Mouse (Mus musculus) inflammation-experienced regulatory T-cells, adult 6 months (primary cell): ENCODE data around the gene Lcn11. TPM values are rescaled to one million over a fixed set of nuclear protein-coding genes. Genes with fewer than 3 reads are reported as not detected.
"Not testable (repeated sequence)": the region's sequence is repeated elsewhere in the genome, so short reads cannot be mapped to it uniquely, and the experiment has no call there.

Experiments
- ATAC-seq: one replicate; pipeline ENCODE4 v1.8.0; 2017
- polyA plus RNA-seq, 3 experiments: library from polyadenylated mRNA; unstranded; fragments of 100-300 nt; shearing (Covaris generic); gene quantifications; one replicate each; pipeline ENCODE4 v1.2.1; 2017

The Lcn11 gene
- not detected for polyA plus RNA-seq

DNA sequence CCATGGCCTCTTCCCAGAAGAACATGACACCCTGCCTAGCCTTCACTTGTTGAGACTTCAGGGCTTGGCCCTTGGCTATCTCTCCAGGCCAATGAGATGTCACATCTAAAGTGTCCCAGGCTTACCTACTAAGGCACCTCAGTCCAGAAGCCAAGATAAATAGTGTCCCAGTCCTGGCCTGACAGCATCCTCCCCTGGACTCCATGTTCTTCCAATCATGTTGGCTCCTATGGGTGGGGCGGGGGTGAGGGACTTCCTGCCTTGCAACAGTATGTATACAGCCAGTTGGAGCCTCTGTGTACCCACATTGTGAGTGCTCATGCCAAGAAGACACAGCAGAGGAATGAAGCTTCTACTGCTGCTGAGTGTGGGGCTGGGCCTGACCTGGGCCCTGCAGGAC, at the start of gene Lcn11:
Gene Lcn11 (plus strand): TSS at position 301 of the 400 bp plus-strand sequence.
- ATAC-seq = no peak

DNA sequence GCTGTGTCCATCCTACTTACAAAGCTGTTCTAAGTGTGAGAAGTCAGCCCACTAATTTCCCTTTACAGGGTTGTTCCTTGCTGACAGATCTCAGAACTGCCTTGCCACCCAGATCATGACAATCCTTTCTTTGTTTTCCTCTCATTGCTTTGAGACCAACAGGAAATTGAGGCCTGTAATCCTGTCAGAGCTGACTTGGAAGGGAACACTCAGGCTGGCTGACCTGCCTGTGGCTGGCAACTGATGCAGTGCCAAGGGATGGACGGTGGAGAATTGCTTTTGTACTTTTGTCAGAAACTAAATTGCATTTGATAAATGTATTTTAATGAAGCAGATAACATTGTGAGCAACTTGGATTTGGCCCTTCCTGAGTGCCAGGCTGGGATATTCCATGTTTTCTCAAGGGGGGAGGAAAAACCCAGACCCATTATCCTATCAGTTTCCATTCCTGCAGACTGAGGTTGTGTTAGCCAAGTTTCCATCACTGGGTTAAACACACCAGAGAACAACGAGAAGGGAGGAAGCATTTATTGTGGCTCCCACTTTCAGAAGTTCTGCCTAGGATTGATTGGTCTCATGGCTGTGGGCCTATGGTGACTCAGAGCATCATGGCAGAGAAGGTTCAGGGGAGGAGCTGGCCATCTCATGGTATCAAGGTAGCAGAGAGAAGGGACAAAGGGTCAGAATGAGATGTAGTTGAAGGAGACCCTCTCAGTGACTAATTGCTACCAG, 43.5 kb upstream of the Lcn11 start:
- no peak for ATAC-seq

DNA sequence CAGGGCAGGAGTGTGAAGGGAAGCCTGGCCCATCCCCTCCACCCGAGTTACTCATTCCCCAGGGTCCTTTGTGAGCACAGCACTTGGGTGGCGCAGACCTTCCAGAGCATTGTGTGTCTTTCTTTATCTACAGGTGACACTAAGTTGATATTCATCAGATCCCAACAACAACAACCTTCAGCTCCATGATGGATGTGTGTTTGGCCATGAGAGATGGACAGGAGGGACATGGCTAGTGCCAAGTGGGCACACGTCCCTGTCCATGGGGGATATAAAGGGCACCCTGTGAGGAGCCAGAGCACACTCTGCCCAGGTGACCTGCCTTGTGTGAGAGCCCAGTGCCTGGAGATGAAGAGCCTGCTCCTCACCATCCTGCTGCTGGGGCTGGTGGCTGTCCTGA, 40.1 kb upstream of the Lcn11 start, which contains the start of gene Obp2b:
Gene Obp2b (plus strand): TSS at position 301 of the 400 bp plus-strand sequence.
- not testable (repeated sequence) for ATAC-seq

DNA sequence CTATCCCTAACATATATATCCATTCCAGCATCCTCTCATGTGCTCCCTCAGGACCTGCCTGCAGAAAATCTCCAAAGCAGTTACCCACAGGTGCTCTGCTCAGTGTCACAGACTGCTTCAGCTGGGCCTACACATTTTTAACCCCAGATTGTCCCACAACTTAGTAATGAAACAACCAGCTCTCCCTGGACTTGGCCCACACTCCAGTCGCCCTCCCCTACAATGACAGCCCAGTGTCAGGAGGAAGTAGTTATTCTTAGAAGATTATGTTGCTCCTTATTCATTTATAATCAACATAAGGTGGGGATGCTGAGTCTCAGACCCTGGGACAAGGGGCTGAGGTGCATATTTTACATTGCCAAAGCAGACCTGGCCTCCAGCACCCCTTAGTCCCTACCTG, 35.1 kb upstream of the Lcn11 start:
- ATAC-seq = no peak

DNA sequence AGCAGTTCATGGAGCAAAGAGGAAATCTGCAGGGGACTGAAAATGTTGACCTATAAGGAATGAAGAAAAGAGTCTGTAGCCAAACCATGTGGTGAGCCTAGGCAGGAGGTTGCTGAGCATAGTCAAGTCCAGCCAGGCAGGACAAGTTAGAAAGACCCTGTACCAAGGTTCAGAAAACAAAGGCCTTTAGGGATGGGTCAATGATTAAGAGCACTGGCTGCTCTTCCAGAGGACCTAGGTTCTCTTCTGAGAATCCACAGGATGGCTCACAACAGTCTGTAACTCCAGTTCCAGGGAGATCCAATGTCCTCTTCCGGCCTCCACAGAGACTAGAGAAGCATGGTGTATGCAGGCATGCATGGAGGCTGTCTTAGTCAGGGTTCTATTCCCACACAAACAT, 22.6 kb upstream of the Lcn11 start:
- ATAC-seq = no peak

DNA sequence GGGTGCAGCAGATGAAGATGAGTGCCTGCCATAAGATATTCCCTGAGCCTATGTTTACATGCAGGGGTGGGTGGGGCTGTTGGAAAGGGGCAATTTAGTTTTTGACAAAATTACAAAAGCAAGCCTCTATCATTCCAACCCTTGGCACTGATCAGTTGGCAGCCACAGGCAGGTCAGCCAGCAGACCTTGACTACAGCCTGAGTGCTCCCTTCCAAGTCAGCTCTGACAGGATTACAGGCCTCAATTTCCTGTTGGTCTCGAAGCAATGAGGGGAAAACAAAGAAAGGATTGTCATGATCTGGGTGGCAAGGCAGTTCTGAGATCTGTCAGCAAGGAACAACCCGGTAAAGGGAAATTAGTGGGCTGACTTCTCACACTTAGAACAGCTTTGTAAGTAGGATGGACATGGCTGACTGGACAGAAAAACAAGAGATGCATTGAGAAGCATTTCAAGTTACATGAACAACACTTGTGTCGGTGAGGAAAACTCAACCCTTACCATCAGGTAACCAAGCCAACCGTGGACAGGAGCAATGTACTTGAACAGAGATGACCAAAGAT, 18.7 kb upstream of the Lcn11 start:
- no peak for ATAC-seq

DNA sequence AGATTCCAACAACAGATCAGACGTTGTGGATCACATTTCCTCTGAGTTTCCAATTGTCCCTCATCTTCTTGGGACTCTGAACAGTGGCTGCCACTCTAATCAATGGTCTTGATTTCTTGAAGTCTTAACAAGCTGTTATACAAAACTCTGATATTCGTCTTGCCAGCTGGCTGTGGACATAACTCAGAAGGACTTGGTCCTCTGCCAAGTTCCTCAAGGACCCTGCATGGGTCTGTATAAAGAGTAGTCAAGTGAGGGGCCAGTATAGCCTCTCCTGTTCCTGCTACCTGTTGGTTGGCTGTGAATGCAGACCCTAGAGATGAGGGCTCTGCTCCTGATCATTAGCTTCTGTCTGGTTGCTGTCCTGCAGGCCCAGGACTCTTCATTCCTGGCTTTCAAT, 11.5 kb upstream of the Lcn11 start, which contains the start of gene Lcn3:
Gene Lcn3 (plus strand): TSS at position 301 of the 400 bp plus-strand sequence.
- ATAC-seq = no peak

DNA sequence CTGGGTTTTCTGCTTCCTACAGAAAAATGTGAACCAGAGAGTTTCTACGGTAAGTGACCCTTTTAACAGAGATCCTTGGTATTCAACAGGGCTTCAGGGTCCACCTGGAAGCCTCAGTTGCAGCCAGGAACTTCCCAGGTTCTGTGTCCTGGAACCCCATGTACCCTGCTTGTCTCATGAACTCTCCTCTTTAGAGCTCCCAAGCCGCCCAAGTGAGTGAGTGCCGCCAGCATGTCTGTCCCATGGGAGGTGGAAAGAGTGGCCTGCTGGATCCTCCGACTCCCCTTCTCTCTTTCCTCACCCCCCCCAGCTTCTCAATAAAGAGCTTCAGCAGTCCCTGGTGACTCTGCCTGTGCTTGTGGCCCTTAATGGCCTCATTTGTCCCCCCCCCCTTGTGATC, 9.1 kb upstream of the Lcn11 start:
- no peak for ATAC-seq

DNA sequence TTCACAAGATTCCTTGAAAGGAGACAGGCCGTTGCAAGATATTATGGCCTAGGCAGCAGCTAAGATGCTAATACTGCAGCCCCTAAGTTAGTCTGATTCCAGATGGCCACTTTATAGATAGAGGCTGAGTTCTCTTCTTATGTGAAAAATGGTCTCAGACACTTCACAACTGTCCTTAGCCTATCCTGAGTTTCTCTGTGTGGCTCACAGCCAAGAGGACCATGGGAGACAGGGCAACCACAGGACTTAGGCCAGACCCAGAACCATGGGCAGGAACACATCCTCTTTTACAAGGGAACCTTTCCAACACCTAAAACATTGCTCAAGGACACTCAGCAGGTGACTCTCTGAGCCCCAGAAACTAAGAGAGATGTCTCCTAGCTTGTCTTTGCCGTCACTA, 3.3 kb upstream of the Lcn11 start:
- no peak for ATAC-seq

DNA sequence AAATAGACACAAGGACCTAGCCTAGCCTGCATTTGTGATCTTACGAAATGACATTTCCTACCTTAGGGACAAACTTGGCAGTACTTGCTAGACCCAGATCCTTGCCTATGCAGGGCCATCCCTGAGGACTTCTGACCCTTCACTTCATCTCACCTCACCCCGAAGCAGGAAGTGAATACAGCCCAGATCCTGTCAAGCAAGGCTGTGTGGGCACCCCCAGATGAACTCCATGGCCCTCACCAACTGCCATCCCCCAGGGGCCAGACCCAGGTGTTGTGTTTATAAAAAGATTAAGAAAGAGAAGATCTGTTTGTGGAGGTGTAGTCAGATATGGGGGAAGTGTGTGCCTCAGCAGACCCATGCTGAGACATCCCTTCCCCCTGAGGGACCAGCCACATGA, 2.2 kb upstream of the Lcn11 start:
- ATAC-seq = no peak

DNA sequence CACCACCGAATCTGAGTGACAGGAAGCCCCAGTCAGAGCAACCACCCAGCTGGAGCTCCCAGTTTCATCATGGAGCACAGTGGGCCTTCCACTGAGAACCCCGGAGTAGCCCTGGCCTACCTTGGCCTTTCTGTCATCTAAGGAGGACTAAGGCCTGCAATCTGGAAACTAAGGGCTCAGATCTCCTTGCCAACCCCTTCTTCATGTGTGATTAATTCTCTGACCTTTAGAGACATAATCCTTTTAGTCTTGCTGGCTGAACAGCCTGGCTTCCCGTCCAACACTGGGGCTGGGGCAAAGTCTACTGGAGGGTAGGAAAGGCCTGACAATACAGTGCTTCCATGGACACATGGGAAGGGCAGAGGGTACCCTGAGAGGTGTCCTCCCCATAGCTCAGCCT, 826 bp upstream of the Lcn11 start:
- ATAC-seq = no peak

DNA sequence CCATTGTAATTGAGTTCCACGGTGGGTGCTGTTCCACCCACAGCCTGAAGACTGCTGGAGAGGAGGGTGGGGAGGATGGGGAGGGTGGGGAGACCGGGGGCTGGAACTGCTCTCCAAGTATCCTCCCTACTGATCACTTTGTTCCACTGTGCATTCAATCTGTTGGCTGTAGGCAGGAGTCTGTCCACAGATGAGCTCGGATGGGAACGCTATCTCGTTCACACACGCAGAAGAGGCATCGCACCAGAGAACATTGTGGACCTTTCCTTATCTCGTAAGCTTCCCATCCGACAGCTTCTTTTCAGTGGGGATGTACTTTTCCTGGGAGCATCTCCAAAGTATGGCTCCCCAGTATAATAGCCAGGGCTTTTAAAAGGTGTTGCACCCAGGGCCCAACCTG, 2.3 kb downstream of the Lcn11 start:
- no peak for ATAC-seq

DNA sequence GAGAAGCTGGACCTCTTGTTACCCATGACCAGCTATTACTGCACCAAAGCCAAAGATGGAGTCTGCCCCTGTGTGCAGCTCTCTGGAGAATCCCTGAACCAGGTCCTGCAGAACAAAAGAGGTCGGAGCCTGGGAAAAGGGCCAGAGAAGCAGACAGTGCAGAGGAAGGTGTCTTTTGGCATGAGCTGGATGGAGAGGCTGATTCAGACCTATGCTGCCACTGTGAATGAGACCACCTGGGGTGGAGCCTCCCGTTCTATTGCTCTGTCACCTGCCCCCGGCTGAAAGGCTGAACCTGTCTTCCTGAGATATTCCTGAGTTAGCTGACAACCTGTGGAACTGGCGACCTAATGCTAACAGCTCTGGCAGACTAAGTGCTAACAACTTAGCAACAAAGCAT, 4.1 kb downstream of the Lcn11 start:
- ATAC-seq = no peak

DNA sequence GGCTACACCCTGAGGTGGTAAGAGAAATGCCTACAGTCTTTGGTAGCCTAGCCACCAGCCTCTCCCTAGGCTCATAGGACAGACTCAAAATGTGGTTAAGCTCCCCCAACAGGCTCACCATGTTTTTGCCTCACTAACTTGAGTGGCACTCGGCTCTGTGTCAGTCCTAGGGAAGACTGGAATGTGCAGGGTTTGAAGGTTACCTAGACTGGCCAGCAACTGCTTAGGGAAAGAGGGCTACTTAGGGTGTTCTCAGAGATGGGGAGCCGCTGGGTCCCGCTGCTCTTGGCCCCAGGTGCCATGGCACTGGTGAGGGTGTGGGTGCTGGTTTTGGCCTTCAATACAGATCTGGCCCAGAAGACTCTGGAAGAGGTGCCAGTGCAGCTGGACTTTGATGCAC, 5.1 kb downstream of the Lcn11 start, which contains the start of gene Gm13539:
Gene Gm13539 (plus strand): TSS at position 301 of the 400 bp plus-strand sequence.
- no peak for ATAC-seq

DNA sequence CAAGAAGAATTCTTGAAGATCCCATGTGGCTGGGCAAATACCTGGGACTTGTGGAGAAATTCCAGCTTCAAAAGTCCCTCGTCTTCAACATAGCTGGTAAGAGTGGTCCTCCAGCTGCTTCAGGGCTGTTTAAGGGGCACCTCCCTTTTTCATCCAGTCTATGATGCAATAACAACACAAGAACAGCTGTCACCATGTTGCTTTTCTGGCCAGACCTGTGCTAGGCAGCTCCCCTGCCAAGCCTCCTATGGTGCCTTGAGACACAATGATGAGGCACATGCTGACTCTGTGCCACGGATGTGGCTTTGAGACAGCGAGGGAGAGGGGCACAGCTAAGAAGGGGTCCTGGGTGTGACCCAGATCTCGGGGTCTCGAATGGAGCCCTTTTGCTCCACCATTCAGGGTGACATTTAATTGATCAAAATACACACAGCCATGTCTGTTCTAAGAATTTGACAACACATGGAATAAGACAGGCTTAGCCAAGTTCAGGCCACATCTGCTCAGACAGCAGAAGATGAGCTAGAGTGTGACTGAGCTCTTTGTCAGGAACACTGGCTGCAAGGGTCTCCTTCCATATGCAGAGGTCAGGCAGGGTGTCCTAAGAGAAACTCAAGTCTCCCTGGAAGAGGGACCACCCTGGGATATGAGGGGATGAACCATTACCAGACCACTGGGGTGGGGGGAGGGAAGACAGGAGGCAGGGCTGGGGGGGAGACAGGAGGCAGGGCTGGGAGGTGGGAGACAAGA, 8.9 kb downstream of the Lcn11 start:
- ATAC-seq = no peak

DNA sequence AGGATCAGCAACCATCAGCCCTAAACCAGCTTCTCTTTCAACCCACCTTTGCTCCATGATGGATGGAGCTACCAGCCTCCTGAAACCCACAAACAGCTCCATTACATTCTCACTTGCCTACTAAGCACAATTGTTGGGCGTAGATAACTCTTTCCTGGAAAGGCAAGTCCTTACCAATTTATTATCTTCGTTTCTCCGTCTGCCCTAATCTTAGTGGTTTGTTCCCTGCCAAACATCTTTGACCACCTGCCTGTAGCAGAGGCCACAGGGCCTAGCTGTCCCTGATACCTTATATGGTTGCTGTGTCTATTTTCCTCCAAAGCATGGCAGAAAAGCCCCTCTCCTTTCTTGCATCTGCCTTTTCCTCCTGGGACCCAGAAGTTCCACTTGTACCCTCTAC, 12.3 kb downstream of the Lcn11 start:
- ATAC-seq = no peak

DNA sequence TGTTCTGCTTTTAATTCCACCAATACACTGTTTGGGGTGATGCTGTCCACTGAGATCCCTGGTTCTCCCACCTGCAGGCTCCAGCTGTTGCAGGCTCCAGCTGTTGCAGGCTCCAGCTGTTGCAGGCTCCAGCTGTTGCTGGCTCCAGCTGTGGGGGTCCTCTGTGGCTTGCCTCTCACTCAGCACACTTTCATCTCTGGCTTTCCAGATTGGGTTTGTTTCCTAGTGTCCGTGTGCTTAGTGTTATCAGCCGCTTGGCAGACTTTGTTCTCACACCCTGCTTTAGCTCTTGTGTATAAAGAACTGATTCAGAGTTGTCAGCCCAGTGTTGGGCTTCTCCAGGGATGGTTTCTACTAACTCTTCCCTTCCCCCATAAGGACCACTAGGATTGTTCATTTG, 20.8 kb downstream of the Lcn11 start:
- no peak for ATAC-seq

DNA sequence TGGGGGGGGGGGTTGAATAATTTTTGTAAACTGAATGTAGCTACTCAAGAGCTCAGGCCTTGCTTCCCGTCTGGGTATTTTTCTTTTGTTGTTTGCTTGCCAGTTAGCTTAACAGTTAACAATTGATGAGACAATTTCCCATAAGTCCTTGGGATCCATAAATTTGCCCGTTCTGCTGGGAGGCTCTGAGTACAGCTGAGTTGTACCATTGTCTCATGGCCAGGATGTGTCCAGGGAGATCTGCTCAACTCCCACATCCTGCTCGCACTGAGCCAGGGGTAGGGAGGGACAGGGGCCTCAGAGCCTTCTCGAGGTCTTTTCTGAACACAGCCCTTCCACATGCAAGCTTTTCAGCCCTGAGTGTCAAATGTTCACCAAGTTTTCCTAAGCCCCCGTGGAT, 21.2 kb downstream of the Lcn11 start:
- no peak for ATAC-seq

DNA sequence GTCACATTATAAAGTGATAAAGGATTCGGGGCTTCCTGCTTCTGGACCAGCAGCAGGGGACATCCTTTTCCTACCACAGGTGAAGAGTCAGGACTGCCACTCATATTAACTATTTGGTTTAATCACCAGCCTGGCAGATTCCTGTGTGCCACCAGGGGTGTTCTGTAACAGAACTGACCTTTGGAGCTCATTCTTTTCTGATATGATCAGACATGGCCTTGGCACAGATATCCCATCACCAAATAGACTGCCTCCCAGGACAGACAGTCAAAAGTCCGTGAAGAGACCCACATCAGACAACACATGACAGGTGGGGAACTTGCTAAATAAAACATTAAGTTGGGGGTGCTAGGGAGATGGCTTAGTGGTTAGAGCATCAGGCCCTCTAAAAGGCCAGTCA, 34.9 kb downstream of the Lcn11 start:
- ATAC-seq = no peak

DNA sequence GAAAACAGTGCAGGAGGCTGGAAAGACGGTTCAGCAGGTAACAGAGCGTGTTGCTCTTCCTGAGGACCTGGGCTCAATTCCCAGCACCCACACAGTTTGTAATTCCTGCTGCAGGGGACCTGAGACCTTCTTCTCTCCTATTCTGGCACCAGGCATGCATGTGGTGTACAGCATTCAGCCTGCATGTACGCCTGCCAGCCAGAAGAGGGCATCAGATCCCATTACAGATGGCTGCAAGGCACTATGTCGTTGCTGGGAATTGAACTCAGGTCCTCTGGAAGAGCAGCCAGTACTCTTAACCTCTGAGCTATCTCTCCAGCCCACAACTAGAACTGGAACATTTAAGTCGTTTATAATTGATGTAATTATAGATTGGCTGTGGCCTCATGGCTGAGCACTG, 36.5 kb downstream of the Lcn11 start:
- ATAC-seq = no peak

DNA sequence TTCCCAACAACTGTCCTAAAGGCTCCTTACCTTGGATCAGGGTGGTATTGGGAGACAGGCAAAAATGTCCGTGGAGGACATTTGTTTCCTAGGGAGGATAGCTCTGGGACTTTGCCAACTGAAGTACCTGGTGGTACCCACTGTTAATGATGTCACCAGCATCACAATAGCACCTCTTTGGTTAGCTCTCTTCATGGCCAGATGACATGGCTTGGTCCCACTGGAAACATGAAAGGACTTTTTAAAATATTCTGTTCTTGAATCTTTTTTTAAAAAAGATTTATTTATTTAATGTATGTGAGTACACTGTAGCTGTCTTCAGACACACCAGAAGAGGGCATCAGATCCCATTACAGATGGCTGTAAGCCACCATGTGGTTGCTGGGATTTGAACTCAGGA, 38.9 kb downstream of the Lcn11 start, which contains the start of gene Glt6d1:
Gene Glt6d1 (minus strand): TSS at position 101 of the 400 bp plus-strand sequence.
- not testable (repeated sequence) for ATAC-seq

DNA sequence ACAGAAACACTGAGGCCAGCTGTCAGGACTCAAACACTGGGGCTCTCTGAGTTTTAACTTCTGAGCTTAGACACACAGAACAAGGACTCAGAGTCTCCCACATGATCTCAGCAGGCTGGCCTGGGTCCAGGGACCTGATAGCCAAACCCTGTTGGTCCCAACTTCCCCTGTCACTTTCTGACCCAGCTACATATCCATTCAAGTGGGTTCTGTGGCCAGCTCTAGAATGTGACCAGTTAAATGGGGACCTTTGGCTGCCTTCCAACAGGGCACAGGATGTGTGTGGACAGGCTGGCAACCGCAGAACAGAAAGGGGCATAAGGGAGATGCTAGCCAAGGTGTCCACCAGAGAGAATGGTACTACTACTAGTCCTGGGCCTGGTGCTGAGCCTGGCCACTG, 46.0 kb downstream of the Lcn11 start, which contains the start of gene Lcn9:
Gene Lcn9 (plus strand): TSS at position 348 of the 400 bp plus-strand sequence.
- no peak for ATAC-seq

DNA sequence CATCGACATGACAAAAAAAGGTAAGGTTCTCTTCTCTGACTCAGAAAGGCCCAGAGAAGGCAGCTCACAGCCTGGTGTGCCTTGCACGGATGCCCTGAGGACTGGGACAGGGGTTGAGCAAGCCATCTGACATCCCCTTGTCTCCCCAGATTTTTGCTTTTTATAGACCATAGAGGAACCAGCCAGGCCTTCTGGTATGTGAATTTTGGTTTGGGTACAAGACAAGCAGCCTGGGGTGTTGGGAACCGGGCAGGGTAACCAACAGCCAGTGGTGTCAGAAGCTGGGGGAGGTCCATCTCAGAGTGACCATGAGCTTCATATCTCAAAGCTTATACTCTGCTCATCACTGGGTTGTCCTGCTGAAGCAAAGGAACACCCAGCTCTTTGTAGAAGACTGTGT, 47.9 kb downstream of the Lcn11 start:
- no peak for ATAC-seq
